Mouse (Mus musculus): ENCODE data around the gene Olfr424.

DNA sequence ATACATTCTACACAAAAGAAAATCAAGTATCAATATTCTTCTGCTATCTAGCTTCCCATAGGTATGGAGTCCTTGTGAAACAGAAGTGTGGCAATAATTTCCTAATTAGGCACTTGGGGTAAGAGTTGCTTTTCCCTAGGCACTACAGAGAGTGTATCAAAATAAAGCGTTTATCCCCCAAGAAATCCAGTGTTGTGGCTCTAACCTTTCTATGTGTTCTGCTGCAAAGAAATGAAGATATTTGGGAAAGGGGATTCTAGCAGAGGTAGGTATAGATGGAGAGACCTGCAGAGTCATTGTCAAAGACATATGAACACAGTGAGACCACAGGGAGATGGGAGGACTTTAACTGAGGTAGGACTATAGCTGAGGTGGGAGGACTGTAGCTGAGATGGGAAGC is 34.7 kb upstream of the Olfr424 start, which contains the start of gene Olfr427:
- no peak for TF ChIP-seq CTCF (IDR thresholded peaks at IDR 0.05; ENCODE audit: insufficient read depth, low read depth, low read length)
- TF ChIP-seq POLR2A (IDR thresholded peaks at IDR 0.05; ENCODE audit: insufficient read depth, low read depth, low read length) = no peak

All from olfactory bulb, adult 2 months (tissue).